Mouse (Mus musculus) liver, embryonic 14.5 days (tissue): ENCODE measurements at regions not wholly inside any gene's neighbourhood (a gene's known extent, or its start where the extent isn't known, plus 50 kb on each side); places are given as distances from the start of the nearest gene placed in this dataset.

Experiments
- ATAC-seq: fragments of 200-750 bp; cut with Nextera tagmentation; 2 replicates; pipeline ENCODE4 v1.8.0; 2017; ENCODE audit warnings: moderate number of reproducible peaks, mild to moderate bottlenecking, moderate library complexity; ENCODE audit not compliant: insufficient read depth
- DNase-seq, 3 experiments: peaks; one replicate each; pipeline ENCODE4 v3.0.0-alpha.2; 2012 to 2013; ENCODE audit warnings: low read depth in 3 of 3, low spot score in 3 of 3
- H3K27ac ChIP-seq: fragments of 300-500 bp; sonication (generic); 2 replicates; pipeline ENCODE4 v1.5.1; 2014; ENCODE audit warnings: moderate library complexity, mild to moderate bottlenecking, control low read depth, inconsistent platforms
- H3K27me3 ChIP-seq: fragments of 300-500 bp; sonication (generic); 2 replicates; pipeline ENCODE4 v1.6.1; 2014; ENCODE audit warnings: mild to moderate bottlenecking, low read length, moderate library complexity; ENCODE audit not compliant: control insufficient read depth, insufficient read depth
- H3K36me3 ChIP-seq: fragments of 300-500 bp; sonication (generic); replicated peaks from 2 replicates; pipeline ENCODE4 v1.6.1; 2014; ENCODE audit warnings: low read depth; ENCODE audit not compliant: control insufficient read depth, insufficient read depth
- H3K4me1 ChIP-seq, 2 experiments: fragments of 200-500 bp in 1 of 2; fragments of 300-500 bp in 1 of 2; sonication (generic) in 1 of 2; replicated peaks; 2 replicates each; pipeline ENCODE4 v1.6.1; 2012 to 2014; ENCODE audit warnings: antibody characterized with exemption in 1 of 2, inconsistent platforms in 1 of 2, low read length in 1 of 2; ENCODE audit not compliant: control insufficient read depth in 2 of 2, insufficient read depth in 2 of 2
- H3K4me2 ChIP-seq: fragments of 300-500 bp; sonication (generic); 2 replicates; pipeline ENCODE4 v1.6.1; 2014; ENCODE audit warnings: low read depth, mild to moderate bottlenecking, control low read depth, moderate library complexity
- H3K4me3 ChIP-seq, 2 experiments: fragments of 200-500 bp in 1 of 2; fragments of 300-500 bp in 1 of 2; sonication (generic) in 1 of 2; 2 replicates each; pipeline ENCODE4 v1.5.1; 2012 to 2014; ENCODE audit warnings: low read depth in 2 of 2, low read length in 2 of 2, mild to moderate bottlenecking in 2 of 2, control low read depth in 1 of 2, inconsistent platforms in 1 of 2, moderate library complexity in 1 of 2; ENCODE audit not compliant: insufficient read depth in 1 of 2
- H3K9ac ChIP-seq: fragments of 300-500 bp; sonication (generic); replicated peaks from 2 replicates; pipeline ENCODE4 v1.6.1; 2014; ENCODE audit warnings: mild to moderate bottlenecking, control low read depth, moderate library complexity
- H3K9me3 ChIP-seq: fragments of 300-500 bp; sonication (generic); 2 replicates; pipeline ENCODE4 v1.6.1; 2016; ENCODE audit warnings: low read length, mixed read lengths; ENCODE audit not compliant: control insufficient read depth
- CTCF ChIP-seq: IDR thresholded peaks from 2 replicates; pipeline ENCODE4 v1.5.1; 2016; ENCODE audit warnings: antibody characterized with exemption, low read depth, control low read depth
- EP300 ChIP-seq: IDR thresholded peaks from 2 replicates; pipeline ENCODE4 v1.6.1; 2016; ENCODE audit warnings: antibody characterized with exemption, low read depth
- WGBS: fragments of 180-500 bp; shearing (Covaris S2); extraction: QIAGEN DNeasy Blood & Tissue Kit; methylation state at CpG from one replicate; pipeline ENCODE4 v1.1.7; 2014; ENCODE audit not compliant: insufficient replicate concordance; 5-methylcytosine and 5-hydroxymethylcytosine counted together

DNA sequence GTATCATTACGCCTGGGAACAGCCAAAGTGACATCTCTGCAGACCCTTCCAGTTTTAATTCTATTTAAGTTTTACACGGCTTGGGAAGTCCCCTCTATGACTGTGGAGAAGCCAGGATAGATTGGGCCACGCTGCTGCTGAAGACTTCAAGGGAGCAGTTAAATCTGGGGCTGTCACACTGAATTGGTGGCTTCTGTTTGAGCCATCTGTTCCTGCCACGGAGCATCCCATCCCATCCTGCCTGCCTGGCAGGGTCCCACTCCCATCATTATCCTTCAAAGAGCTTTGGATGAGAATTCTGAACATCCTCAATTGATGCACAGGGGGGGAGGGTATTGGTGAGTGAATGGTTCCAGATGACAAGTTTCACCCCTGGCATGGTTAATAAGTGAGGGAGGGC, 154.4 kb upstream of the Plpp4 start:
- Histone ChIP-seq H3K9me3 (no peaks in the 10 kb centered on the region), H3K9ac (no peak overlapping the region), H3K27me3 (no peaks in the 10 kb centered on the region), H3K4me3 (no peak overlapping the region), H3K27ac (no peak overlapping the region), H3K4me2 (no peak overlapping the region), H3K36me3 (no peaks in the 10 kb centered on the region), H3K4me1 (no peaks in the 10 kb centered on the region)
- ATAC-seq (no peak), DNase-seq (no peak)
- WGBS = 47% methylated on average over 4 of the region's 4 CpGs
- TF ChIP-seq CTCF (no peak), EP300 (no peak)

DNA sequence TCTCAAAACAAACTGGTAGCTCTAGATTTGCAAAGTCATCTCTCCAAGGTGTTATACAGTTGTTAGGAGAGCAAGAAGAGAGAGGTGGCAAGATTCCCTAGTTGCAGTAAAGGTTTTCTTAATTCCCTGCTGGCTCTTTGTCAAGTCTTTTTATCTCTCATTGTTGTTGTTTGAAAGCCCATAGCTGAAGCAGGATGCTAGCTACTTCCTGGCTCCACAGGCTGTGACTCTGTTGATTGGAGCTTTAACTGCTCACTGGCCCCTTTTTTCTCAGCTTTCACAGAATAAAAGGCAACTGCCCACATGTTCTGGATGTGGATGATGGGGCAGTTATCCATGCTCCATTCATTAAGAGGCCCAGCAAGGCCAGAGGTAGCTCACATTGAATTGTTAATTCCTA, 122.7 kb upstream of the Plpp4 start:
- Histone ChIP-seq H3K4me3 (no peak overlapping the region), H3K27ac (no peak overlapping the region), H3K27me3 (no peaks in the 10 kb centered on the region), H3K9ac (no peak overlapping the region), H3K9me3 (no peaks in the 10 kb centered on the region), H3K36me3 (no peaks in the 10 kb centered on the region), H3K4me1 (no peaks in the 10 kb centered on the region), H3K4me2 (no peak overlapping the region)
- no peak for DNase-seq
- TF ChIP-seq EP300 = no peak
- no peak for ATAC-seq

DNA sequence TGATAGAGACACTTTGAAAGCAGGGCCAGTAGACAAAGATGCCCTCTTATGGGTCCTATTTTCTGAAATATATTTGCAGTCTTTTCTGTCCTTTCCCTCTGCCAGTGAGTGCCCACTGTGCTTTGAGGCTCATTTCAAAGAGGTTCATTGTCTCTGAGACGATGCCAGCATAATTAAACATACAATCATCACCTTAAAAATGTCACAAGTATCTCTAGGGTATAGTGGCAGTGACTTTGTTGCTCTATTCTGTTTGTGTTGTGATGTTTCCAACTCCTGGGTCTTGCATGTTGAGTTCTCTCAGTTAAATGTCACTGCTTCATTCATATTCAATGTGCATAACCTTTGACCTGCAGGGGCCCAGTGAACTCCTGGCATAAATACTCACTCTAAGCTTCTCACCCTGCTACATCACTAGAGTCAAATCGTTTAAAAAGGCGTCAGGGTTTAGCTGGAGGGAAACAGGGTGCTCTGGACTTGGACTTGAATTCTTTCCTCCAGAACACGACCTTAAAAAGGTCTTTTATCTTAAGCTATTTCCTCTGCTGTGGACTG, 122.1 kb upstream of the Plpp4 start:
- no peak overlapping the region for H3K9ac ChIP-seq
- TF ChIP-seq CTCF (no peak), EP300 (no peak)
- no peaks in the 10 kb centered on the region for H3K4me1 ChIP-seq
- H3K4me2 ChIP-seq = no peak overlapping the region
- H3K27me3 ChIP-seq = no peaks in the 10 kb centered on the region
- 21% methylated on average over 4 of the region's 4 CpGs for WGBS
- ATAC-seq (no peak), DNase-seq (no peak)
- H3K4me3 ChIP-seq = no peak overlapping the region
- no peak overlapping the region for H3K27ac ChIP-seq
- H3K9me3 ChIP-seq = no peaks in the 10 kb centered on the region
- no peaks in the 10 kb centered on the region for H3K36me3 ChIP-seq

DNA sequence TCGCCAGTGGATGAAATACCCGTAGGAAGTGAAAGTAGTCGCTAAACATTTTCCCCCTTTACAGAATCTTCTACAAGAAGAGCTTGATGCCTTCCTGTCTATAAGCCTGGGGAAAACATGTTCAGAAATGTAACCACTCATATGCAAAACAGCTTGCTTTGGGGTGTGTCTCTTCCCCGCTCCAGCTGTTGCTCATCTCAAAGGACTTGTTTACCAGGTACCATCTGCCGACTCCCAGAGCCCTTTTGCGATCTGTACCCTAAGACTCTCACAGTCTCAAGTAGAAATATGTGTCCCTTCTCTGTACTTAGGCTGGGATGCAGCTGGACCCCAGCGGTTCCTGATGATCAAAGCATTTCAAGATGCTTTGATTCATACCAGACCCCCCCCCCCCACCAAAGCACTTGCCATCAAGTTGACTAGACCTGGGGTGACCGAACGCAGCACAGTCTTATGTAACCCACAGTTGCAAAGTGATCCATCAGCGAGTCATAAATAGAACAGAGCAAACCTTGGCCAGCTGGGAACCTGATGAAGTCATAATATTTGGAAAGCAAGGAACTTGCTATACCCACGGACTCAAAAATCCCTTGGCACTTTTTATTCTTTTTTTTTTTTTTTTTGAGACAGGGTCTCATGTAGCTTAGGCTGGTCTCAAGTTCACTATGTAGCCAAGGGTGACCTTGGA, 119.4 kb upstream of the Plpp4 start:
- H3K36me3 ChIP-seq = no peaks in the 10 kb centered on the region
- DNase-seq (no peak), ATAC-seq (no peak)
- no peak overlapping the region for H3K4me3 ChIP-seq
- no peaks in the 10 kb centered on the region for H3K27me3 ChIP-seq
- H3K4me2 ChIP-seq = no peak overlapping the region
- H3K9ac ChIP-seq = no peak overlapping the region
- WGBS = 71% methylated on average over 11 of the region's 11 CpGs
- no peaks in the 10 kb centered on the region for H3K4me1 ChIP-seq
- H3K27ac ChIP-seq = no peak overlapping the region
- TF ChIP-seq EP300 = no peak
- TF ChIP-seq CTCF = no peak
- no peaks in the 10 kb centered on the region for H3K9me3 ChIP-seq

DNA sequence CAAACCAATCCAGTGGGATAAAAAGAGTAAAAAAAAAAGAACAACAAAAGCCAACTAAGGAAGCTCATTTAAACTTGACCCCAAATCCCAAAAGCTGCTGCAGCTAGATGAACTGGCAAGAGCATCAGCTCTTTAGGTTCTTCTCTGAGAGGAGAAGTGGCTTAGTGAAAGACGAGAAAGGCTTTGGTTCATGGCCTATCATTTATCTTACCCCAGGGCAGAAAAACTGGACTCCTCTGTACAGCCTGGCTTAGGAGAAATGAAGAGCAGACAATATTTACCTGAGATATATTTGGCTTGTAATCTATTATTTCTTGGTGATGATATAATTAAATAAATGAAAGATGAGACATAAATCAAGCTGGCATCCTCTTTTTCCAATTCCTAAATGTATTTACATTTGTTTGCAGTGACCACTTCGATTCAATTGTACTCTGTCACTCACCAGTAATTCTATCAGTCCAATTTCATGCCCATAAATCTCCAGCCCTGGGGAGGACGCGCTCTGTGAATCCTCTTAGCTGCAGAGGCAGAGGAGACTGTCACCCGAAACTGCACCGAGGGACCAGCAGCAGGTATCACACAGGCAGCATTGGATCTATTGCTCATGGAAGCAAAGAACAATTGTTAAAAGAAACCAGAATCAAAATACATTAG, 114.8 kb upstream of the Plpp4 start:
- Histone ChIP-seq H3K27ac (no peak overlapping the region), H3K4me1 (no peaks in the 10 kb centered on the region), H3K27me3 (no peaks in the 10 kb centered on the region), H3K36me3 (no peaks in the 10 kb centered on the region), H3K4me2 (no peak overlapping the region), H3K4me3 (no peak overlapping the region), H3K9me3 (no peaks in the 10 kb centered on the region), H3K9ac (no peak overlapping the region)
- ATAC-seq (no peak), DNase-seq (no peak)
- no peak for TF ChIP-seq CTCF
- no peak for TF ChIP-seq EP300
- WGBS = 60% methylated on average over 6 of the region's 6 CpGs
